18 mouse cellular contexts compared by ENCODE assay signal in genomic region chr6:134914523-134914922, GRCm38 (mm10).
"Had no signal": no experiment of that assay in that cellular context is flagged by ENCODE, and none has a peak within 500 bp of the region (broad histone marks: within the 10 kb centered on the region; RNA-seq: fewer than 3 reads in every experiment).

No protein-coding gene starts in this region.

- H3K27me3 ChIP-seq: stomach, embryonic 15.5 days had no signal

- H3K4me3 ChIP-seq: midbrain, embryonic 10.5 days; midbrain, embryonic 13.5 days; midbrain, embryonic 15.5 days; myocyte; neural tube, embryonic 13.5 days; neural tube, embryonic 15.5 days; stomach, embryonic 15.5 days had no signal

- H3K27ac ChIP-seq: liver, embryonic 14.5 days; midbrain, embryonic 10.5 days; midbrain, embryonic 13.5 days; midbrain, embryonic 15.5 days; neural tube, embryonic 13.5 days; neural tube, embryonic 15.5 days; stomach, embryonic 15.5 days; stomach, postnatal 0 days had no signal

- H3K9ac ChIP-seq: liver, embryonic 14.5 days; lung, embryonic 14.5 days; midbrain, embryonic 13.5 days; midbrain, embryonic 15.5 days; neural tube, embryonic 13.5 days; neural tube, embryonic 15.5 days; stomach, embryonic 15.5 days had no signal

- ATAC-seq: midbrain, embryonic 13.5 days; midbrain, embryonic 15.5 days had no signal

- H3K4me2 ChIP-seq: lung, embryonic 14.5 days; midbrain, embryonic 13.5 days; midbrain, embryonic 15.5 days; neural tube, embryonic 13.5 days; neural tube, embryonic 15.5 days; stomach, embryonic 15.5 days had no signal

- DNase-seq: lung, adult 18-20 months; lung, embryonic 14.5 days; lung, postnatal 10 days; lung, postnatal 4 days; retina, postnatal 1 day; right cerebral cortex, adult 18-20 months; thymus, adult 2 months; thymus, postnatal 25 days; thymus, postnatal 4 days had no signal

- H3K36me3 ChIP-seq: midbrain, embryonic 10.5 days; midbrain, embryonic 13.5 days; midbrain, embryonic 15.5 days; neural tube, embryonic 13.5 days; neural tube, embryonic 15.5 days; stomach, embryonic 15.5 days had no signal

- H3K9me3 ChIP-seq: midbrain, embryonic 10.5 days; midbrain, embryonic 13.5 days; midbrain, embryonic 15.5 days; neural tube, embryonic 13.5 days; neural tube, embryonic 15.5 days; stomach, embryonic 15.5 days had no signal
